Mouse (Mus musculus) hindbrain, embryonic 12.5 days (tissue): ENCODE data around the gene Bmp8b. TPM values are rescaled to one million over a fixed set of nuclear protein-coding genes. Genes with fewer than 3 reads are reported as not detected.
"Not testable (repeated sequence)": the region's sequence is repeated elsewhere in the genome, so short reads cannot be mapped to it uniquely, and the experiment has no call there.

ENCODE experiments used
- ATAC-seq: fragments of 200-750 bp; cut with Nextera tagmentation; 2 replicates; pipeline ENCODE4 v1.8.0; 2017; ENCODE audit warnings: moderate TSS enrichment; ENCODE audit not compliant: low FRiP score
- H3K27ac ChIP-seq: fragments of 300-500 bp; sonication (generic); 2 replicates; pipeline ENCODE4 v1.5.1; 2016; ENCODE audit warnings: mild to moderate bottlenecking
- H3K27me3 ChIP-seq: fragments of 300-500 bp; sonication (generic); 2 replicates; pipeline ENCODE4 v1.6.1; 2016; ENCODE audit warnings: mild to moderate bottlenecking
- H3K36me3 ChIP-seq: fragments of 300-500 bp; sonication (generic); 2 replicates; pipeline ENCODE4 v1.6.1; 2016; ENCODE audit warnings: mild to moderate bottlenecking
- H3K4me1 ChIP-seq: fragments of 300-500 bp; sonication (generic); 2 replicates; pipeline ENCODE4 v1.6.1; 2016
- H3K4me2 ChIP-seq: fragments of 300-500 bp; sonication (generic); replicated peaks from 2 replicates; pipeline ENCODE4 v1.6.1; 2016; ENCODE audit warnings: mild to moderate bottlenecking
- H3K4me3 ChIP-seq: fragments of 300-500 bp; sonication (generic); 2 replicates; pipeline ENCODE4 v1.5.1; 2016; ENCODE audit warnings: mild to moderate bottlenecking
- H3K9ac ChIP-seq: fragments of 300-500 bp; sonication (generic); 2 replicates; pipeline ENCODE4 v1.6.1; 2016; ENCODE audit warnings: mild to moderate bottlenecking, moderate library complexity
- H3K9me3 ChIP-seq: fragments of 300-500 bp; sonication (generic); replicated peaks from 2 replicates; pipeline ENCODE4 v1.6.1; 2016; ENCODE audit warnings: mild to moderate bottlenecking
- WGBS: fragments of 180-500 bp; shearing (Covaris S2); methylation state at CpG from one replicate; pipeline ENCODE4 v1.1.7; 2016; 5-methylcytosine and 5-hydroxymethylcytosine counted together
- polyA plus RNA-seq: library from polyadenylated mRNA; unstranded; fragments of >200 nt; fragmentation: Nextera tagmentation; extraction: Ambion mirVana; gene quantifications from 2 replicates; pipeline ENCODE4 v1.2.1, GENCODE M21; 2016

Bmp8b gene
- polyA plus RNA-seq, 1 experiment from 2014 or later, result 0.44 TPM

DNA sequence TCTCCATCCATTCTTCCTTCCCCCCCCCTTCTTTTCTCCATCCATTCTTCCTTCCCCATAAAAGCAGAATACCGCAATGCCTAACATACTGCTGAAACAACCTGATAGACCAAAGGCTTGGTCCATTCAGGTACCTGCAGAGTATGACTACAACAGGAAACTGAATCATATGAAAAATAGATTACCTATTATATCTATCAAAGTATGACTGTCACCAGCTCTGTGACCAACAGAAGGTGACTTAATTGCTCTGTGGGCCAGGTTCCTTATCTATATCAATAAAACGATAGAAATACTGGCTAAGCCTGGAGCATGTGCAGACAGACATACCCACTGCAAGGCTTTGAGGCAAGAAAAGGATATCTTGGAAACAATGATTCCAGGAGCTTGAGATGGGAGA lies 50.5 kb downstream of the Bmp8b start:
- Histone ChIP-seq H3K27ac (no peak overlapping the region), H3K27me3 (peaks cover 2% of the 10 kb centered on the region; the same call in 1 of the 2 replicates), H3K4me1 (no peaks in the 10 kb centered on the region), H3K9me3 (no peaks in the 10 kb centered on the region), H3K4me3 (no peak overlapping the region), H3K4me2 (no peak overlapping the region), H3K36me3 (no peaks in the 10 kb centered on the region), H3K9ac (no peak overlapping the region)
- 75% methylated on average over 2 of the region's 2 CpGs for WGBS
- no peak for ATAC-seq

DNA sequence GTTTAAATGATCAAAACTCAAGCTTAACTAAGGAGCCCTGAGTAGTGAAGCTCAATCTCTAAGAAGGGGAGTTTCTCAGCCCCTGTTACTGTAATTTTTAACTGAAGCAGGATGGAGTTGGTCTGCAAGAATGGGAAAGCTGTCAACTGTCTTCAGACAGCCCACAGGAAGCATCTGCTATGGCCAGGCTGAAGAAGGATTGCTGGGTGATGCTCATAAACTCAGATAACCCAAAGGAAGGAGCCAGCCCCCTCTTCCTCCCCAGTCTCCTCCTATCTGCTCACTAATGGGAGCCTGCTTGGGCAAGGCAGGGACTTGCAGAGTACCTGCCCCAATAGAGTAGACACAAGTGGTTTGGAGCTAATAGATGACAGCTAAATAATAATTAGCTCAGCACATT lies 50.9 kb downstream of the Bmp8b start:
- ATAC-seq, result no peak
- Histone ChIP-seq H3K27ac (no peak overlapping the region), H3K9ac (no peak overlapping the region), H3K36me3 (no peaks in the 10 kb centered on the region), H3K4me1 (no peaks in the 10 kb centered on the region), H3K4me3 (no peak overlapping the region), H3K9me3 (no peaks in the 10 kb centered on the region), H3K27me3 (peaks cover 2% of the 10 kb centered on the region; the same call in 1 of the 2 replicates), H3K4me2 (no peak overlapping the region)

DNA sequence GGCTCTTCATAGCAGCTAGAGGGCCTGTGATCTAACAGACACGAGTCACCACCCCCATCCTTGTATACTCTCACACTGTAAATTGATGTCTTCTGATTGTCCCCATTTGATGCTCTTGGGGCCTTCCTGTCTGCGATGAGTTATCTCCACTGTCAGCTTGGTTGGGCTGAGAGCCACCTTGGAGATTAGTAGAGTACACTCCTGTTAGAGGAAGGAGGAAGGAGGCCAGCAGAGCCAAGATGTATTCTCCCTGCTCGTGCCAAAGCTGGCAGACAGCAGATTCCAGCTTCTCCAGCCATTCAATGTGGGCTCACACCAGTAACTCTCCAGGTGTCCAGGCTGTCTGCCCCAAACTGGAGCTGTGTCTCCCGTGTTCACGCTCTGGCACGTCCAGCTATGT lies 55.6 kb downstream of the Bmp8b start:
- peaks cover 3% of the 10 kb centered on the region for H3K4me1 ChIP-seq
- no peak for ATAC-seq
- H3K27ac ChIP-seq, result no peak overlapping the region
- H3K9ac ChIP-seq, result no peak overlapping the region
- H3K4me2 ChIP-seq, result no peak overlapping the region
- no peaks in the 10 kb centered on the region; the same call in 1 of the 2 replicates for H3K27me3 ChIP-seq
- no peaks in the 10 kb centered on the region for H3K9me3 ChIP-seq
- 86% methylated on average over 6 of the region's 6 CpGs for WGBS
- H3K36me3 ChIP-seq, result no peaks in the 10 kb centered on the region
- no peak overlapping the region for H3K4me3 ChIP-seq

DNA sequence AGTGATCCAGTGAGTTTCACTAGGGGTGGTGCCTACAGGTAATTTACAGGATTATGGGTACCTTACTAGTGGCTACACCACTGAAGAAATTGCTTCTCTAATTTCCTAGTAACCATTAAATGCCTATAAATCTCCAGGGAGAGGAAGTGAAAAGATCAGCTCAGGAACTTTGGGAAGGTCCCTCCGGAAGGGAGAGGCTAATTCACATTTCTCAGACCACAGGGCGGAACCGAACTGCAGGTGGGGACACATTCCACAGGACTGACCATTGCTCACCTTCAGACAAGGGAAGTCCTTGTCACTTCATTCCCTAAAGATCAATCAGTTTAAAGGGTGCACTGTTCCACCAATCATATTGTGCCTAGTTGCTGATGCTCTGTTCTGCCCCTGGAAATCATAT lies 56.3 kb downstream of the Bmp8b start:
- ATAC-seq, H3K27me3 ChIP-seq, H3K36me3 ChIP-seq, H3K4me1 ChIP-seq, H3K4me3 ChIP-seq, H3K9me3 ChIP-seq, H3K4me2 ChIP-seq, H3K27ac ChIP-seq, H3K9ac ChIP-seq: not testable (repeated sequence)
- 85% methylated on average over 3 of the region's 3 CpGs for WGBS

DNA sequence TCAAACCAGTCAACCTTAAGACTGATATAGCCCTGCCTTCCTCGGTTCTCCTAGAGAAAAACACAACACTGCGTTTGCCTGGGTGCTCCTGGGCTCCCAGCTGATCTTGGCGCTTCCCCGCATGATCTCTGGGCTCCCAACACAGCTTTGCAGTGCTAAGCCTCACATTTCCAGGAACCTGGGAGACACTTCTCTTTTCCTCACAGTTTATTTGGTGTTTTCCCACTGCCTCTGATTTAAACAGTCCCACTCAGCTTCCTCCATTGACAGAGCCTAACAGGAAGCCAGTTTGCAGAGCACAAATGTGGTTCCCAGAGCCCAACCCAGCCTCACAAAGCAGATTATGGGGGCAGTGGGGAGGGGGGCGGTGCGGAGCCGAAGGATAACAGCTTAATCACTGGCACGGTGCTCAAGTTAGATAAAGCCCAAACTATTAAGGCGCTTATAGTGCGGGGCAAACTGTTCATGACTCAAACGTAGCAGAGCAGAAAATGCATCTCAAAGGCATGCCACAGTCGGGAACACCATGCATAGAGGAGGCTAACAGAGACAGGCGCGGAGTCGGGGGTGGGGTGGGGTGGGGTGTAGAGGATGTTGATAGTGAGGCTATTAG lies 57.4 kb downstream of the Bmp8b start:
- Histone ChIP-seq H3K36me3 (no peaks in the 10 kb centered on the region), H3K27me3 (no peaks in the 10 kb centered on the region; the same call in 1 of the 2 replicates), H3K27ac (no peak overlapping the region), H3K4me2 (peak overlapping the region; percentile 29), H3K4me3 (no peak overlapping the region), H3K9ac (no peak overlapping the region), H3K4me1 (peaks cover 3% of the 10 kb centered on the region), H3K9me3 (no peaks in the 10 kb centered on the region)
- ATAC-seq, result no peak
- WGBS, result 21% methylated on average over 15 of the region's 15 CpGs

DNA sequence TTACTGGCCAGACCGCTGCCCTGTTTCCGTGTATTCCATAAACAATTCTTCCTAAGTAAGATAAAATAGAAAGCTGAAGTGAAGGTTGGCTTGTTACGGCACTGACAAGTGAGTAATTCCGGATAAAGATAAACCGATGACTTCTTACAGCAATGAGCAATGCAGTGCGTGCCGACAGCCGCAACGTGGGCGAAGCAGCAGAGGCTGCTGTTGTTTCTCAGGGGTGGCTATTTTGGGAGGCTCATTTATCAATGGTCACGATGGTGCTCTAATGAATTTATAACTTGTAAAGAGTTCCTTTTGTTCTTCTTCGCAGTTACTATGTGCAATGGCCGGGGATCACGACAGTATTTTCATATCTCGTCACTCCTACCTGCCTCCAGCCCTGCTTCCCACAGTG lies 59.2 kb downstream of the Bmp8b start:
- H3K36me3 ChIP-seq, result no peaks in the 10 kb centered on the region

DNA sequence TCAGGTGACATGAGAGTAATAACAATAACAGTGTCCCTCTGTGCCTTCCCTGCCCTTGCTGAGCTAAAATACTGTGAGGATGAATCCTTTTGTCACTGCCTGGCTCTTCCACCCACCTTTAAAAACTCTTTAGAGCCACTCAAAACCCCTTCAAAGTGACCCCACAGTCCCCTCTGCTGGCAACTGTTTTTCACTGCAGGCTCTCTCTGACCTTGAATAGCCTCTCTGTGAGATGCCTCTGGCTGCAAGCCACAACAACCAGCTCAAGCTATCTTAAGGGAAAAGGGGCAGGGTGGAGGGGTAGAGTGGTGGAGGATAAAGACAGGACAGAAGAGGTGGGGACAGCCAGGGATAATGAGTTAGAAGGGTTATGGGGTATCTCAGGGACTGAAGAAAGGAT lies 66.8 kb downstream of the Bmp8b start:
- H3K4me3 ChIP-seq, result no peak overlapping the region
- no peak for ATAC-seq
- no peak overlapping the region for H3K4me2 ChIP-seq
- H3K9ac ChIP-seq, result no peak overlapping the region
- H3K9me3 ChIP-seq, result no peaks in the 10 kb centered on the region
- no peaks in the 10 kb centered on the region; the same call in 1 of the 2 replicates for H3K27me3 ChIP-seq
- H3K4me1 ChIP-seq, result no peaks in the 10 kb centered on the region
- H3K27ac ChIP-seq, result no peak overlapping the region
- H3K36me3 ChIP-seq, result no peaks in the 10 kb centered on the region

More for the DNA sequence above, 59.2 kb downstream of the Bmp8b start:
- Histone ChIP-seq H3K4me2 (no peak overlapping the region), H3K9ac (no peak overlapping the region), H3K9me3 (no peaks in the 10 kb centered on the region), H3K27me3 (no peaks in the 10 kb centered on the region; the same call in 1 of the 2 replicates), H3K27ac (no peak overlapping the region), H3K4me3 (no peak overlapping the region), H3K4me1 (peaks cover 3% of the 10 kb centered on the region)
- WGBS, result 84% methylated on average over 15 of the region's 15 CpGs
- no peak for ATAC-seq

Other genes with a start within 250 kb of the Bmp8b start
- gene Cap1, start 219.1 kb upstream of the Bmp8b start, polyA plus RNA-seq, result 55.6 and 70.6 TPM in 2 replicates
- gene Mfsd2a, start 144.0 kb upstream of the Bmp8b start, polyA plus RNA-seq, result 28.5 and 28.7 TPM in 2 replicates
- 103 and 105 TPM in 2 replicates for gene Mycl, start 109.5 kb upstream of the Bmp8b start, polyA plus RNA-seq
- gene Trit1, start 88.6 kb upstream of the Bmp8b start, polyA plus RNA-seq, result 23.3 and 26.7 TPM in 2 replicates
- gene Oxct2b, start 11.1 kb downstream of the Bmp8b start, polyA plus RNA-seq, result 0.48 TPM in 1 of 2 replicates, not detected in the other
- 80.3 and 83.2 TPM in 2 replicates for gene Ppie, start 34.8 kb downstream of the Bmp8b start, polyA plus RNA-seq
- gene Hpcal4, start 78.1 kb downstream of the Bmp8b start, polyA plus RNA-seq, result 2.7 and 3.7 TPM in 2 replicates
- gene Nt5c1a, start 96.3 kb downstream of the Bmp8b start, polyA plus RNA-seq, result not detected in 2 replicates
- gene Heyl, start 128.4 kb downstream of the Bmp8b start, polyA plus RNA-seq, result 8.6 and 10.1 TPM in 2 replicates
- 36.1 and 36.4 TPM in 2 replicates for gene Pabpc4, start 157.2 kb downstream of the Bmp8b start, polyA plus RNA-seq
- gene Oxct2a, start 218.5 kb downstream of the Bmp8b start, polyA plus RNA-seq, result not detected in 2 replicates
- 0.36 TPM in 1 of 2 replicates, not detected in the other for gene Bmp8a, start 238.1 kb downstream of the Bmp8b start, polyA plus RNA-seq